Mouse (Mus musculus) gastrocnemius, postnatal 14 days (tissue): ENCODE results near the gene Wwc1. TPM values are rescaled to one million over a fixed set of nuclear protein-coding genes. Genes with fewer than 3 reads are reported as not detected.

Experiments used
- DNase-seq: peaks from one replicate; pipeline ENCODE4 v3.0.0; 2021; ENCODE audit warnings: mixed read lengths
- intact Hi-C: fragments of 180-260 bp; cut with DNase I; formaldehyde crosslinking; loops from one replicate; pipeline ENCODE4 v1.15.1; 2025; ENCODE audit warnings: low total_unique reads
- total RNA-seq, 2 experiments: library from RNA; stranded (reverse); gene quantifications; 2 replicates each; pipeline ENCODE4 v1.2.3; 2021

Wwc1 gene
- total RNA-seq, 2 experiments from 2014 or later, result 0.23 to 0.55 TPM

DNA sequence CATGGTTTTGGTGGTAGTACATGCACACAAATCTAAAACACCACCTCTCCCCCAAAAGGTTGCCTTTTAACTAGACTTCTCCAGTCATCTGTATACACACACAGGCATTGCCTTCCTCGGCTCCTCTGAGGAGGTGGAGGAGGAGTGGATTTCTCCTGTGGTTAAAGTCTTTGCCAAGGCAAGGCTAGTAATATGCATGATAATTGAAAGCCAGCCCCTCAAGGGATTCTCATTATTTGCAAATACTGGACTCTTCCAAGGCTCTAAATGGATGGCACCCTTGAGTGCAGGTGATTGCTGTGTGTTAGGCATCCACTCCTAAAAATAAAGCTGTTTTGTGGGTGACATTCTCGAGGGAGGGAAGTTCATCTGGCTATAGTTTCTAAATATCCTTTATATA lies 191.9 kb downstream of the Wwc1 start:
- no peak for DNase-seq
- intact Hi-C loops, result no loop called here

Other genes with a start within 250 kb of the Wwc1 start
- gene Pank3, start 211.0 kb downstream of the Wwc1 start, total RNA-seq, result 10 to 100 TPM; 17.0 to 18.3 TPM
- gene Fbll1, start 181.6 kb downstream of the Wwc1 start, total RNA-seq, result not detected
- 10 to 100 TPM; 47.8 to 56.6 TPM for gene Rars, start 146.0 kb downstream of the Wwc1 start, total RNA-seq